Mouse (Mus musculus) mature B cell (primary cell): ENCODE data around the gene Cd37.

ENCODE experiments used
- in situ Hi-C: fragments of 300-500 bp; cut with MboI; formaldehyde crosslinking; loops from 2 replicates; pipeline ENCODE4 v1.14.3; 2019

Gene Cd37

DNA sequence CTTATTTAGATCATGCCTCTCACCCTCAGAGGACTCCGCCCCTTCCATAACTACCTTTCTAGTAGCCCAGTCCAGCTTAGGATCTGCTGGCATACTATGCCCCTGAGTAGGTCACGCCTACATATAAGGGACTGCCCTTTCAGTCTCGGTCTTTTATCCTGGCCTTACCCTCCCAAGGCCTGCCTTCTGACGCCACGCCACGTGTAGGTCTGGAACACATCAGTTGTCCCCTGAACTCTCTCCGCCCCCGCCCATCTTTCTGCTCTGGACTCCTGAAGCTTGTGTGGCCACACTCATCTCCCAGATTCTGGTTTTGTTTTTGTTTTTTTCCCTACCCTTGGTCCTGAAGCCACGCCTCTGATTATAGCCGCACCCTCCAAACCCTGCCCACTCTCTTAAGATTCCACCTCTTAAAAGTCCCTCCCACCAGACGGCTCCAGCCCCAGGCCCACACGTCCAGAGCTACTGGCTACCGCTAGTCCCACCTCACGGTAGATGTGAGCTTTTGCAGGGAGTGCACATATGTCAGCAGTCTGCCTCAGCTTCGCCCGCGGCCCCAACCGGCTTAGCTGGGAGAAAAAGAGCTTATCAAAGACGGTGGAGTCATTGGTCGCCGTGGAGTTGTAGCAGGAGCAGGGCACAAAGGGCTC is 3.9 kb downstream of the Cd37 start:
- in situ Hi-C loops, result no loop called here

DNA sequence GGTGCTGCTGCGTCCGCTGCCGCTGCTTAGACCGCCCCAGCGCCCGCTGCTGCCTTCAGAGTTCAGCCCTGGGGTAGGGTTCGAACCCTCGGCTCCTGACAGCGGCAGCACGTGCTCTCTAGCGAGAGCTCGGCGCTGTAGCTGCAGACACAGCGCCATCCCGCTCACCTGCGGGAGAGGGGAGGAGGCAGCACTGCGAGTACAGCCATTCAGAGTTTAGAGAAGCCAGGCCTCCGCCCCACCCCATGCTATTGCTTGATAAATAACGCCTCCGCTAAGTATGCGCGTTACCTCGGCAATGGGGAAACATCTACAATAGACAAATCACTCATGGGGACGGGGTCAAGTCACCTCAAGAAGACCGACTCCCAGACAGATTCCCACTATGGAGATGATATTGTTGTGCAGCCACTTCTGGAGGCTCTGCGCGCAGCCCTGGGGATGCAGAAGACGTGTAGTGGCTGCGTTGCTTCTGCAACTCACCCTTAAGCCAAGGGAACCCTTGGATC is 4.5 kb downstream of the Cd37 start:
- in situ Hi-C loops, result no loop called here

DNA sequence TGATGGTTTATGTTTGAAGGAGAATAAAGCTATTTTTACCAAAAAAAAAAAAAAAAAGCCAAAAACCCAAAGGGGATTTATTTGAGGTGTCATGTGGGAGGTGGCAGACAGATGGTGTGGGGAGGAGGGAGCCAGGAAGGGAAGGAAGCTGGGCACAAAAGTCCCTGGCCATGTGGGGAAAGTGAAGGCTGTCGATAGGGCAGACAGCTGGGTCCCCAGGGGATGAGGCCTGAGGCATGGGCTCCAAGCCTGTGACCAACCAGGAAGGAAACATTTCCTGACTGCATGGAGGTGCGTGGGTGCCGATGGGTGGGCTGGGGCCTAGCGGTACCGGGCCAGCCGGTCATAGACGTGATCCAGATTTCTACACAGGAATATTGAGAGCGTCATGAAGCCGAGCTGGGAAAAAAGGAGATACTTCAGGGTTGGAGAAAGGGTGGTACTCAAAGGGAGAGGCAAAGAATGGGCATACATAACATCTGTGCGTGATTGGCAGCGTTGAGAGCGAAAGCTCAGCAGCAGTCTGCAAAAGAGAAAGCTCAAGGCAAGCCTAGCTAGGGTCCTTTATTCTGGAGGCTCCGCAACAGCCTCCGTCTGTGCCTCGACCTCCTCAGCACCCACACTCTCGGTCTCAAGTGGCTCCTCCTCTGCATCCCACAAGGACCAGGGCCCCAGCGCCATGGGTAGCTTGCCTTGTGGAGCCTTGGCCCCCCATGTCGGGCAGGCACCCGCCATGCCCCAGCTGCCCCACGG is 5.2 kb downstream of the Cd37 start:
- in situ Hi-C loops, result no loop called here

DNA sequence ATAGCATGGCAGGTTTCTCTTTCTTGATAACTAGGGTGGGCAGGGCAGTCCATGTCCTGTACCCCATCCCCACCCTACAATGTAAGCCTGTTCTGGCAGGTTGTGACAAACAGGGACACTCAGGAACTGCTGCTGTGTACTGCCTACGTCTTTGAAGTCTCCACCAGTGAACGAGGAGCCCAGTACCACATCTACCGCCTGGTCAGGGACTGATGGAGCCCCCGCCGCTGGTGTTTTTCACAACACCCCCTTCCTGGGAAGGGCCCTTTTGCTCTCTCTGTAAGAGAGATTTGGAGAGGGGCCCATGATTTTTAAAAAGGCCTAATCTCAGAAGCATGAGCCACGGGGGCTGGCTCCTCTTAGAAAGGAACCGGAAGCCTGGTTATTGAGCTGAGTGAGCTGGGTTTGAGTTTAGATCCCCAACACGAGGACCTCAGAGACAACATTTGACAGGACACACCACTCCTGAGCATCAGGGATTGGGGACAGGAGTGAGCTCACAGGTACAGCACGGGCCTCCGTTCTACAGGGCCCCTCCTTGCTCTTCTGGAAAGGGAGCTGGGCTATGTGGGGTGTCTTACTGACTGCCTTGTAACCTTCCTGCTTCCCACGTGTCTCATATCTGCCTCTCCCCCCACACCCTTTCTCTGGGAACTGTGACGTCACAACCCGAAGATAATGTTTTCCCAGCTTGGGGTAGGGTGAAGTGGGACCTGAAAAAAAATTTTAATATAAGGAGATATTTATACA is 6.0 kb downstream of the Cd37 start:
- in situ Hi-C loops, result no loop called here

DNA sequence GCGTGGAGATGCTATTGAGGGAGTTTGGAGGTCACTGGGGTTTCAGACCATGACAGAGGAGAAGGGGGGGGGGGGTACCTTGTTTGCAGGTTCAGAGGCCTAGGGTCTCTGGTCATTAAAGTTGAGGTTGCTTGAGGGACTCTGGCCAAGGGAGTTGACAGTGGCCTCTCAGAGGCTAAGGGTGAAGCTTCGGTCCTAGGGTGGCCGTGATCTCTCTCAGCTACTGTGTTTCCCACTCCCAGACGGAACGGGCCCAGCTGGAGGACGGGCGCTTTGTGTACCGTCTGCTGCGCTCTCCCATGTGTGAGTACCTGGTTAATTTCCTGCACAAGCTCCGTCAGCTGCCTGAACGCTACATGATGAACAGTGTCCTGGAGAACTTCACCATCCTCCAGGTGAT is 7.0 kb downstream of the Cd37 start:
- in situ Hi-C loops, result no loop called here

DNA sequence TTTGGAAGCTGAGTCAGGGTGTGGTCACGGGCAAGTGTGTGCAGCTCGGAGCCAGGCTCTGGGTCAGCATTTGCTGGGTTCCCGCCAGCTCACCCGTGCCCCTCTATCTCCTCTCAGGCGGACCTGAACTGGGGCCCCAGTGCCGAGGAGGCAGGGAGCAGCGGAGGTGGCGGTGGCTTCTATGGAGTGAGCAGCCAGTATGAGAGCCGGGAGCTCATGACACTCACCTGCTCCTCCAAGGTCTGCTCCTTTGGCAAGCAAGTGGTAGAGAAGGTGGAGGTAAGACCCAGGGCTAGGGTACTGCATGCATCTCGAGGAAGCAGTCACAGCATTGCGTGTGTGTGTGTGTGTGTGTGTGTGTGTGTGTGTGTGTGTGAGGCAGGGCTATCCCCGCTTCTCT is 7.7 kb downstream of the Cd37 start:
- in situ Hi-C loops, result no loop called here

DNA sequence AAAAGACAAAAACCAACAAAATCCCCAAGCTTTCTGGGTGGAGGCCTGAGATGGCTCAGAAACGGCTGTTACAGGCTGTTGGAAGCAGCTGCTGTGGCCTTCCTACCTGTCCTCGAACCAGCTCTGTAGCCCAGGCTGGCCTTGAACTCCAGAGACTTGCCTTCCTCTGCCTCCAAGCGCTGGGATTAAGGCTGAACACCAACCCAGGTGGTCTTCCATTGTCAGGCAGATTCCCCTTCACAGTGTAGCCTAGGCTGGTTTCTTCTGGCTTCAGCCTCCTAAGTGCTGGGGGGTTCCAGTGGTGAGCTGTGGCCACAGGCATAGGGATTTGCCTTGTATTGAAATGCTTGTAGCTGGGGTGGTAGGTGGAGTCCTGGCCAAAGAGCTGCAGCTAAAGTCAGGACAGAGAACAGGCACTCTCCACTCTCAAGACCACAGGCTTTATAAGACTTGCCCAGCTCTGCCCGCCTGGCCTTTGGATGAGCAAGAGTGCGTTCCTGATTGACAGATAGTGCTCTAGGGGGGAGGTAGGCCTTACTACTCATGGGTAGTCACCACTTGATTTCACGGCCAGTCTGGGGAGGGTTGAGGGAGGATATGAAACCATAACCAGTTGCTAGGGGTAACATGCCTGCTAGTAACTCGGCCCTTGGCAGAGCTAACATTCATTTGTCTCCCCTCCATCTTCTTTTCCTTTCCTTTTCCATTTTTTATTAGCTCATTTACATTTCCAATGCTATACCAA is 9.3 kb downstream of the Cd37 start:
- in situ Hi-C loops, result no loop called here

DNA sequence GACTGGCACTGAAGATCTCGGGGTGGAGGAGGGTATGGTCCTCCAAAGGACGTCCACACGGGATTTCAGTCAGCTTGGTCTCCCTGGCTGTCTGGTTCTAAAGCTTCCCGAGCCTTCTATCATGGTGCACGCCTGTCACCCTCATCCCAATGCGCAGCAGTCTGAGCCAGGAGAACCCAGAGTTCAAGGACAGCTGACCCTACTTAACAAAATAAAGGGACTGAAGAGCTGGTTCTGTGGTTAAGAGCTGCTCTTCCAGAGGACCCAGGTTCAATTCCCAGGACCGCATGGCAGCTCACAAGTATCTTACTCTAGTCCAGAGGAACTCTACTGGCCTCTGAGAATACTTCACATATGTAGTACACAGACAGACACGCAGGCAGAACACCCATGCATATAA is 9.9 kb downstream of the Cd37 start:
- in situ Hi-C loops, result no loop called here

DNA sequence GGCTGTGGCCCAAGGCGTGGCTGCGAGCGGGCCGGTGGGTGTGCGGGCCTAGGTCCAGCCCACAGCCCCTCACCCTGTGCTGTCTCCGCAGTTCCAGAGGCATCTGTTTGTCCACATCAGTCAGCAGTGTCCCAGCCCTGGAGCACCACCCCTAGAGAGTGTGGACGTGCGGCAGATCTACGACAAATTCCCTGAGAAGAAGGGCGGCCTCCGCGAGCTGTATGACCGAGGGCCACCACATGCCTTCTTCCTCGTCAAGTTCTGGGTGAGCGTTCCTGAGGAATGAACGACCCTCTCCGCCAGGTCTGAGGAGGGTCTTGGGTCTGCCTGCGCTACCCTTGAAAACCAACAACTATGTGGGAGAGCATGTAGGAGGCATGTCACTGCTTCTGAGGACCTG is 10.4 kb downstream of the Cd37 start:
- in situ Hi-C loops, result no loop called here

DNA sequence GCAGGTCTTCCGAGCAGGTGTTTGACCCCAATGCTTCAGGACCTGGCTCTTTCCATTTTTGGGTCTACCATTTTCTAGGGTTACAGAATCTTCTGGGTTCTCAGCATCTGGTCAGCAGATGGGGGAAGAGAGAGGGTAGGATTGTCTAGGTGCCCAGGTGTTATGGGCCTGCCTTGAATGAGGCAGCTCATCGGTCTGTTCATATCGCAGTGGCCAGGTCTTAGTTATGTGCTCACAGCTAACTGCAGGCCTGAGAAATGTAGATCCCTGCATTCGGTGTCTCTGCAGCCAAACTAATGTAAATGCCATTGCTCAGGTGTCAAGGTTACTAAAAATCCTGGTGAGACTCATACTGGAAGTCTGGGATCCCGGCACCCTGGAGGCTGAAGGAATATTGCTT is 12.5 kb downstream of the Cd37 start:
- in situ Hi-C loops, result no loop called here

DNA sequence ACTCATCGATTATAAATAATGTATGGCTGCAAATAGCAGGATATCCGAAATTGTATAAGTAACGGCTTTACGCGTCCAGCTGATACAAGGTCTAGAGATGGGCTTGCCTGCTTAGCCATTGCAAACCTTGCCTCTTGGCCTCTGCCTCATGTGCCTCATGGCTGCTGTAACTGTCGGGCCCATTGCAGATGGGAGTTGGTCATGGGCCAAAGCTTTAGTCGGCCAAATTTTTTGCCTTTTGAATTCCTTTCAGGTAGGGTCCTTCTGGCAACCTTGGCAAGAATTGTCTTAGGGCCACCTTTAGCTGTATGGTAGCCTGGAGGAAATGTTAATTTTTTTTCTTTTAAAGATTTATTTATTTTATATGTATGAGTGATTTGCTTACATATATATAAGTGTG is 14.1 kb downstream of the Cd37 start:
- in situ Hi-C loops, result no loop called here

DNA sequence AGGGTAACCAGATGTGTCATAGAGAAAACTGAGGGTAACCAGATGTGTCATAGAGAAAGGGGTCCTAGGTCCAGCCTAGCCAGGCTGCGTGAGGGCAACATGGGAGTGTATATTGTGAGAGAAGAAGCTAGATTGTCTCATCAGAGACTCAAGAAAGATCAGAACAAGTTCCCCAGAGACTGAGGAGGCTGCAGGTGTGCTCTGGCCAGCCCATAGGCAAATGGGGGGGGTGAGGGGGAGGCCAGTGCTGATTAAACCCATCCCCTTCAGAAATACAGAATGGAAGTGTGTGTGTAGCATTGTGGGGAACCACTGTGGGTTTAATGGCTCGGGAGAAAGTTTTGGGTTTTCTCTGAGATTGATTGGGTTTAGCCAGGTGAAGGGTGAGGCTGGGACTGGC is 17.2 kb downstream of the Cd37 start:
- in situ Hi-C loops, result no loop called here

DNA sequence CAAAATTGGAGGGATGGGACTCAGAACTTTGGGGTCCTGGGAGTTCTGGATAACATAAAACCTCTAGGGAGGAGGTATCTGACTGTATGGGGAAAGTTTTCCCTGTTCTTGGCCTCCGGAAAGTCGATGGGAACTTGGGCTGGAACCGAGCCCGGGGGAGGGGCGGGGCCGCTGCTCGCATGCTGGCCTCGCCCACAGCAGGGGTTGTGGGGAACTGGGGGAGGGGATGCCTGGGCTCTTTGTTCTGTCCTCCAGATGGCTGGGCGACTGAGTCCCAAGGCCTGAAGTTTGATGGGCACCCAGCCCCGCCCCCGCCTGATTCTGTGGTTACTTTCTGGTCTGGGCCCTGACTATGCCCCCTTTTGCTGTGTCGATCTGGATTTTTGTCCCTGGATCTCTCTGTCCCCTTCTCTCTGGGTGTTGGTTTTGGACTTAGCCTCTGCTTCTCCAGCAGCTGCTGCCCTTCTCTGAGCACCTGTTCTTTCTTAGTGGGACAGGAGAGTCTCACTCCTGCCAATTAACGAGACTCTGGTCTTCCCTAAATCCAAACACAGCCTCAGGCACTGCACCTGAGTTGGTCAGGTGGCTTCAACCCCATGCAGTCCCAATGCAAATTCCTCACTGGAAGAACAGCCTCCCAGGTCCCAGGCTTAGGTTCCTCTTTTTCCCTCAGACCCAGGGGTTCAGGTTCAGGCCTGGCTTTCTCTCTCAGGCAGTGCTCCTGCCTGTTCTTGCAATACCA is 22.3 kb downstream of the Cd37 start:
- in situ Hi-C loops, result no loop called here

DNA sequence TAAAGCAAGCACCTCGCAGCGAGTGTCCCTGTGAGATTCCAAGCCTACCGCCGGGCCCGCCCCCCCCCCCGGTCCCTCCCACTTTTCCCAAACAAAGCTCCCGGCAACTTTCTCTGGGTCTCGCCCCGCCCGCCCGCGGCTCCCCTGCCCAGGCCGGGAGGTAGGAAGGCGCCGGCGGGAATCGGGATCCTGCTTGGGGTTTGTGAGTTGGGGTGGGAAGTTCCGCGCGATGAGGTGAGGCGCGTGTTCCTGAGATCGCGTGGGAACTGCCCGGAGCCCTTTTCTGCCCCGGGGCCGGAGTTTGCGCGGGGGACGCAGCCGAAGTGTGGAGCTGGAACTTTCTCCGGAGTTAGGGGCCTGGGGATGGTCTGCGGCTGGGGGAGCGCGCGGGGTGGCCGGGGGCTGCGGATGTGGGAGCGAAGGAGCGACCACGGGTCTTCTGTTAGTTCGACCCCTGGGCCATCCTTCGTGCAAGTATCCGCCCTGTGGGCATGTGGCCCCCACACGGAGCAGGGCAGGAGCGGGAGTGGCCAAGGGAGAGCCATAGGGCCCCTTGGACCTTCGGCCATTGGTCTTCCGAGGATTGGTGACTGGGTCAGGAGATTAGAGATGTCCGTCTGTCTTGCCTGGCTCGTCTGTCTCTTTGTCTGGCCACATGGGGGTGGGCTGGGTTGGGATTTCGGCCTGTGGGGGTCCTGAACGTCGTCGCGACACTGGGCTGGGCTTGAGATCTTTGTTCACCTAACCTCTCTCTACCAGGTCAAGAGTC is 23.1 kb downstream of the Cd37 start, which contains the start of gene Tead2:
Gene Tead2 (plus strand): TSS at position 81 of the 769 bp plus-strand sequence.
- in situ Hi-C loops, result no loop called here

DNA sequence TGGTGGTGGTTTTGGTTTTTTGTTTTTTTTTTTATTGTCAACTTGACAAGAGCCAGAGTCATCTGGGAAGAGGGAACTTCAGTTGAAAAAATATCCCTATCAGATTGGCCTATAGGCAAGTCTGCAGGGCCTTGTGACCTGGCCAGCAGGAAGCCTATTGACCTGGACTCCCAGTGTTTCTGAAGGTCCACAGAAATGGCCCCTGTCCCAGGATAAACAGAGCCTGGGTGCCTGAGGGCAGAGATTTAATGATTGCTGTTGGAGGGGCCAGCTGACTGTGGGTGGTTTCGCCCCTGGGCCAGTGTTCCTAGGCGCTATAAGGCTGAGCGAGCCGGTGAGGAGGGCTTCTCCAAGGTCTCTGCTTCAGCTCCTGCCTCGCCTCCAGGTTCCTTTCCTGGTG is 25.2 kb downstream of the Cd37 start:
- in situ Hi-C loops, result no loop called here

DNA sequence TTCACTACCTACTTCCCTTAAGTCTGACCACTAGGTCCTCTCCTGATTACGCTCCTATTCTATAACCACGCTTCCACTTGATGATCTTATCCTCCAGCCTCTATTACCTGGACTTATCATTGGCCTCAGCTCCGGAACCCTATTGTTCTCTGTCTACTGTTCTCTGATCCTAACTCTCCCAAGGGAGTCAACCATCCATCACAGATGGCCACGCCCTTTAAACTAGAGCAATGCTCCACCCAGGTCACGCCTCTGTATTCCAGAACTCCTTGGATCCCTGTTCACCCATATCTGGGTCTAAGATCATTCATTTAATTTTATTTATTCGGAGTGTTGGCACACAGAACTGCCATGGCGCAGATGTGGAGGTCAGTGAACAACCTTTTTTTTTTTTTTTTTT is 26.6 kb downstream of the Cd37 start:
- in situ Hi-C loops, result no loop called here

DNA sequence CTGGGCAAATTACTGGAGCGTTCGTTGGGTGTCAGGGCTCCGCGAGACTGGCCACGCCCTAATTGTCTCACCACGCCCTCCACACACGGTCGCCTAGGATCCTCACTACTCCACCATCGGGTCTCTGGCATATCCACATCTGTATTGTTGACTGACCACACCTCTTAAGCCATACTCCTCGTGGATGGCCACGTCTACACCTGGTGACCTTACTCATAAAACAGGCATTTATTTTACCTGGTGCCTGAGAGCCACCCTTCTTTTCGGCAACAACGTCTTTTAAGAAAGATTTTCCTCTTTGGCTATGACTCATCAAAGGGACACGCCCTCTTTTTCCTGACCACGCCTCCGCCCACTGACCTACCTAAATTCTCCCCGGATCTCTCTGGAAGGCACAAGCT is 27.1 kb downstream of the Cd37 start, which contains the start of gene Dkkl1:
Gene Dkkl1 (minus strand): TSS at position 297 of the 401 bp plus-strand sequence.
- in situ Hi-C loops, result no loop called here

DNA sequence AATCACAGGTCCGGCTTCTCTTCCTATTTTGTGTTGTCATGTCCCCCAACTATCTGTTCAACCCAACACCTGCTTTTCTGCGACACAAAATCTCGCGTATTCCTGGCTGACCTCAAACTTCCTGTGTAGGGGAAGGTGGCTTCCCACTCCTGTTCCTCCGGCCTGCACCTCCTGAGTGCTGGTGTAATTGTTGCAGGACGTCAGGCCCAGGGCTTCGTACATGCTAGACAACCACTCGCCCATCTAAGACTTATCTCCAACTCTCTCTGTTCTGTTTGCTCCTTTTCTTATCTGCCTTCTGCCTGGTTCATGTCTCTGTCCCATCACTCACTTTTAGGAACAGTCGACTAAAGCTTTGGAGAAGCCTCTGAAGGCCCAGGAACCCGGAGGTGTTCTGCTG is 27.8 kb downstream of the Cd37 start:
- in situ Hi-C loops, result no loop called here

DNA sequence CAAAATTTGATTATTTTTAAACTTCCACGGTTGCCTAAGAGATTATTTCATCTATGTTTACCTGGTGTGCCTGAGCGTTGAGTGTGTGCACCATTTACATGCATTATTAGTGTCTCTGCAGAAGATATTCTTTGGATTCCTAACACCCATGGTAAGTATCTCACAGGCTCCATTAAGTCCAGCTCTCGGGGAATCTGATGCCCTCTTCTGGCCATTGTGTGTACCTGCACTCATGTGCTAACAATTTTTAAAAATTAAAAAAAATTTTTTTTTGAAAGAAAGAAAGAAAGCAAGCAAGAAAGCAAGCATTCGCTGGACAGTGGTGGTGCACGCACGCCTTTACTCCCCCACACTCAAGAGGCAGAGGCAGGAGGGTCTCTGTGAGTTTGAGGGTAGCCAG is 30.7 kb downstream of the Cd37 start:
- in situ Hi-C loops, result no loop called here

DNA sequence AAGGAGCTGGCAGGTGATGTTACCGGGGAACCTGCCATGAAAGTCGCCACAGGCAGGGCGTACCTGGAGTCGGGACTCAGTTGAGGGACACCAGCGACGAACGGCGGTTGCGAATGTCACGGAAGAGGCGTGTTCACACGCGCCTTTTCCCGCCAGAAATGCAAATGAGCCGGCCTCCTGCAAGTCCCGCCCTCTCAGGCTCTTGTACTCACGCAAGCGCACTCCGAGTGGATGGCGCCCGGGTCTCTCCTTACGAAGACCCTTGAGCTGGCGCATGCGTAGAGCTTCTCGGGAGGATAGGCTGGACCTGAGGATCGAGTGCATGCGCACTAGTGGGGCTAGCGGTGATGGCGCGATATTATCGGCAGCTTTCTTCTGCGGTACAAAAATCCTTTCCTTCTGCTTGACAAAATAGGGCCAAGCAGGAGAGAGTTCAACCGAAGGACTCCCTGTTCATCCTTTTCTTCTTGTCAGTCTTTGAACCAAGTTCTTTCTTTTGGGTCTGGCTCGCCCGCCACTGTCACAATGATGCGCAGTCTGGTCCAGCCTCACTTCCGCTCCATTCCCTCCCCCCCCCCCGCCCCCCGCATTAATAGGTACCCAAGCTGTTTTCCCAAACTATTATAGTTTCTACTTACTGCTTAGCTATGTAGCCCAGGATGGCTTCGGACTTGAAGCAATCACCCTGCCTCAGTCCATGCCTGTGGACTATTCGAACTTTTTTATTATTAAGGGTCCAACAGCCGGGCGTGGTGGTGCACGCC is 34.4 kb downstream of the Cd37 start, which contains the start of gene Ccdc155:
Gene Ccdc155 (minus strand): TSS at position 513 of the 764 bp plus-strand sequence.
- in situ Hi-C loops, result no loop called here
